24 mouse cellular contexts compared by ENCODE assay signal in genomic region chr4:126883602-126884001, GRCm38 (mm10).
"Had no signal": no experiment of that assay in that cellular context is flagged by ENCODE, and none has a peak within 500 bp of the region (broad histone marks: within the 10 kb centered on the region; RNA-seq: fewer than 3 reads in every experiment).

No protein-coding gene starts in this region.

- H3K9me3 ChIP-seq: heart, embryonic 10.5 days; heart, embryonic 12.5 days; hindbrain, embryonic 10.5 days; hindbrain, embryonic 13.5 days; hindbrain, embryonic 15.5 days; limb, embryonic 10.5 days; limb, embryonic 12.5 days; liver, embryonic 13.5 days; liver, embryonic 15.5 days had no signal

- H3K4me3 ChIP-seq: gastrocnemius, adult 2 months; heart, embryonic 10.5 days; heart, embryonic 12.5 days; hindbrain, embryonic 10.5 days; hindbrain, embryonic 13.5 days; hindbrain, embryonic 15.5 days; layer of hippocampus, adult 2 months; left cerebral cortex, adult 2 months; limb, embryonic 10.5 days; limb, embryonic 12.5 days; liver, embryonic 13.5 days; liver, embryonic 15.5 days had no signal

- H3K9ac ChIP-seq: heart, embryonic 12.5 days; hindbrain, embryonic 13.5 days; hindbrain, embryonic 15.5 days; limb, embryonic 12.5 days; liver, embryonic 13.5 days; liver, embryonic 15.5 days had no signal

- DNase-seq: gastrocnemius, adult 2 months; gastrocnemius, postnatal 10 days; gastrocnemius, postnatal 25 days; heart, adult 18-20 months; heart, postnatal 10 days; heart, postnatal 4 days; kidney, adult 18-20 months; kidney, adult 8-10 months; kidney, postnatal 10 days; kidney, postnatal 25 days; kidney, postnatal 4 days; liver; liver, embryonic 13.5 days had no signal

- H3K27ac ChIP-seq: gastrocnemius, adult 2 months; heart, embryonic 10.5 days; hindbrain, embryonic 10.5 days; hindbrain, embryonic 13.5 days; hindbrain, embryonic 15.5 days; hindbrain, postnatal 0 days; layer of hippocampus, adult 2 months; left cerebral cortex, adult 2 months; limb, embryonic 10.5 days; limb, embryonic 12.5 days; liver, embryonic 13.5 days; liver, embryonic 15.5 days had no signal

- ATAC-seq: hindbrain, postnatal 0 days had no signal

- H3K4me1 ChIP-seq: heart, embryonic 10.5 days; heart, embryonic 12.5 days; hindbrain, embryonic 10.5 days; hindbrain, embryonic 13.5 days; hindbrain, embryonic 15.5 days; limb, embryonic 10.5 days; limb, embryonic 12.5 days; liver, embryonic 13.5 days; liver, embryonic 15.5 days had no signal

- H3K4me2 ChIP-seq: heart, embryonic 12.5 days; hindbrain, embryonic 13.5 days; hindbrain, embryonic 15.5 days; limb, embryonic 12.5 days; liver, embryonic 13.5 days; liver, embryonic 15.5 days had no signal

- H3K27me3 ChIP-seq: heart, embryonic 12.5 days; hindbrain, embryonic 13.5 days; hindbrain, embryonic 15.5 days; limb, embryonic 12.5 days; liver, embryonic 13.5 days; liver, embryonic 15.5 days had no signal
